Mouse (Mus musculus): ENCODE results near the gene Gm11099. TPM values are rescaled to one million over a fixed set of nuclear protein-coding genes. Genes with fewer than 3 reads are reported as not detected.

Gm11099 gene
- not detected in 2 replicates for polyA plus RNA-seq (2016; fragmentation: Nextera tagmentation; extraction: Ambion mirVana)

GRCm38 (mm10) chr2:58859134-58859533 is at the start of gene Gm11099:
Gm11099 (plus strand) TSS chr2:58859434.
- Histone ChIP-seq H3K27me3 (ENCODE audit: low read depth, poor library complexity, severe bottlenecking) (no peaks in the 10 kb centered on the region), H3K9me3 (replicated peaks) (no peaks in the 10 kb centered on the region), H3K27ac (no peak within 1 kb of the TSS), H3K36me3 (no peaks in the 10 kb centered on the region), H3K4me3 (no peak within 1 kb of the TSS), H3K4me1 (no peaks in the 10 kb centered on the region)
- no peak for DNase-seq (ENCODE audit: low spot score)
- WGBS = 92% methylated on average over 5 of the region's 5 CpGs

- Histone ChIP-seq H3K27me3 (ENCODE audit: low read depth, poor library complexity, severe bottlenecking) (no peaks in the 10 kb centered on the region), H3K4me3 (no peak overlapping the region), H3K9me3 (replicated peaks) (no peaks in the 10 kb centered on the region), H3K36me3 (no peaks in the 10 kb centered on the region), H3K4me1 (no peaks in the 10 kb centered on the region), H3K27ac (no peak overlapping the region)
- WGBS = 81% methylated on average over 2 of the region's 2 CpGs
- DNase-seq (ENCODE audit: low spot score) = no peak
Observed at GRCm38 (mm10) chr2:58812941-58813340, 46.3 kb upstream of the Gm11099 start.

GRCm38 (mm10) chr2:58828910-58829600 is 30.2 kb upstream of the Gm11099 start:
- Histone ChIP-seq H3K27ac (no peak overlapping the region), H3K4me1 (no peaks in the 10 kb centered on the region), H3K9me3 (replicated peaks) (no peaks in the 10 kb centered on the region), H3K4me3 (no peak overlapping the region), H3K36me3 (no peaks in the 10 kb centered on the region), H3K27me3 (ENCODE audit: low read depth, poor library complexity, severe bottlenecking) (no peaks in the 10 kb centered on the region)
- no peak for DNase-seq (ENCODE audit: low spot score)
- 83% methylated on average over 3 of the region's 3 CpGs for WGBS

GRCm38 (mm10) chr2:58829981-58830742 is 29.1 kb upstream of the Gm11099 start:
- no peak for DNase-seq (ENCODE audit: low spot score)

DNA sequence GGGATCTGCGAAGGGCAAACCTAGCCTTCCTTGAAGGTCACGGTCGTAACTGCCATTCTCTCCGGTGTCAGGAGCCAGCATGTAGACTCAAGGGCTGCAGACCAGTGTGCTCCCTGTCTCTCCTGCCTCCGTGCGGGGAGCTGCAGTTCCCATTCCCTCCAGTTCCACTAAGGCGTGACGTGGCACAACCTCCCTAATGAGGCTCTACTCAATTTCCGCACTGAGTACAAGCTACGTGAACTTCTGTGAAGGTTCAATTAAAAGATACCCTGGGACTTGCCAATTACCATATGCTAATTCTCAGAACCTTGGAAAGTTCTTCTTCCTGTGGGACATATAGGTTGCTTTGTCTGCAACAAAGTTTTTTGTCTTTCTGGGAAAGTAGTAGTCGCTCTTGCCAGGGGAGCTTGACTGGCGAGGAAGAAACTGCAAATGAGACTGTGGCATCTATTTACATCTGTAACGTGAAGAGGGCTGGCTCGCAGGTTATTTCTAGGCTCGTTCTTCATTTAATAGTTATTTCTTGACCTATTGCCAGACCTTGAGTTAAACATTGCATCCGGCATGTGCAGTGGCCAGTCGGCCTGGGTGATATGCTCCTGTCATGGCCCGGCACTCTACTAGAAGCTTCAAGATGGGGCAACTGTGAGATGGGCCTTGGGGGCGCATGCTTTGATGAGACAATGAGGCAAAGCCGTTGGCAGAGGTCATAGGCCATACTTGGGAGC is 26.8 kb upstream of the Gm11099 start:
- no peak overlapping the region for H3K4me3 ChIP-seq
- H3K4me1 ChIP-seq = no peaks in the 10 kb centered on the region
- H3K27ac ChIP-seq = no peak overlapping the region
- H3K36me3 ChIP-seq = no peaks in the 10 kb centered on the region
- H3K27me3 ChIP-seq (ENCODE audit: low read depth, poor library complexity, severe bottlenecking) = no peaks in the 10 kb centered on the region
- no peak for DNase-seq (ENCODE audit: low spot score)
- WGBS = 93% methylated on average over 20 of the region's 20 CpGs
- no peaks in the 10 kb centered on the region for H3K9me3 ChIP-seq (replicated peaks)

More at GRCm38 (mm10) chr2:58829981-58830742, 29.1 kb upstream of the Gm11099 start:
- Histone ChIP-seq H3K4me3 (no peak overlapping the region), H3K27me3 (ENCODE audit: low read depth, poor library complexity, severe bottlenecking) (no peaks in the 10 kb centered on the region), H3K36me3 (no peaks in the 10 kb centered on the region), H3K4me1 (no peaks in the 10 kb centered on the region), H3K9me3 (replicated peaks) (no peaks in the 10 kb centered on the region), H3K27ac (no peak overlapping the region)
- 83% methylated on average over 7 of the region's 7 CpGs for WGBS

DNA sequence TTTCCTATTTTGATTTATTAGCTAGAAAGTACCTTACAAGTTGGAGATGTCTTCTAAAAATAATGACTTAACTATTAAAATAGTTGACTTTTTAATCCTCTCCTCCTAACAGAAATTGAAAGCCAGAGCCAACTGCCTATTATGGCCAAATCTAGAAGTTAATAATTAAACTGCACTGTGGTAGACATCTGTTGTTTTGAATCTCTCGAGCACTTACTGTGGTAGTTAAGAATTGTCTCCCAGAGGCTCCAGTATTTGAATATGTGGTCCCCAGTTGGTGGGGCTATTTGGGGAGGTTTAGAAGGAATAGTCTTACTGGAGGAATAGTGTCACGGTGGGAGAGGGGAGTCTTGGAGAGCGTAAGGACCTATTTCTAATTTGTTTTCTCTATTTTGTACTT is 18.2 kb upstream of the Gm11099 start:
- Histone ChIP-seq H3K27me3 (ENCODE audit: low read depth, poor library complexity, severe bottlenecking) (no peaks in the 10 kb centered on the region), H3K4me3 (no peak overlapping the region), H3K4me1 (0 out of 2 replicates have a peak, but pooled peaks cover 2% of the 10 kb centered on the region), H3K9me3 (replicated peaks) (no peaks in the 10 kb centered on the region), H3K36me3 (no peaks in the 10 kb centered on the region), H3K27ac (no peak overlapping the region)
- 95% methylated on average over 3 of the region's 3 CpGs for WGBS
- DNase-seq (ENCODE audit: low spot score) = no peak

- DNase-seq (ENCODE audit: low spot score) = no peak
- Histone ChIP-seq H3K27ac (no peak overlapping the region), H3K9me3 (replicated peaks) (no peaks in the 10 kb centered on the region), H3K4me1 (0 out of 2 replicates have a peak, but pooled peaks cover 2% of the 10 kb centered on the region), H3K36me3 (no peaks in the 10 kb centered on the region), H3K27me3 (ENCODE audit: low read depth, poor library complexity, severe bottlenecking) (no peaks in the 10 kb centered on the region), H3K4me3 (no peak overlapping the region)
- 92% methylated on average over 4 of the region's 4 CpGs for WGBS
Observed at GRCm38 (mm10) chr2:58842443-58842842, 16.8 kb upstream of the Gm11099 start.

DNA sequence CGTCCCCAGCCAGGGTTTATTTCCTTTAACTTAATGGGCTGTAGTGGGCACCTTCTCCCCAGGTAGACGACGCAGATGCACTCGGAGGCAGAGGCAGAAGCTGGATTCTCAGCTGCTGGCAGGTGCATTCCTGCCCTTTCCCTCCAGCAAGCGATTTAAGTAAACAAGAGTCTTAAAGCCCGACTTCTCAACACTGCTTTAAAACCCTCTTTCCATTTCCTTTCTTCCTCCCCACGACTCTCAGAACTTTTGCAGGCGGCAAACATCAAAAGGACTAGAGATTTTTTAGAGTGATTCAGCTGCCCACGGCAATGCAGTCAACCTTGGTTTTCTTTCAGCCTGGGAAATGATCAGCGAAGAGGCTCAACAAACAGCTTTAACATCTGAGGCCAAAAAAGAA is 14.7 kb upstream of the Gm11099 start:
- Histone ChIP-seq H3K4me3 (no peak overlapping the region), H3K4me1 (0 out of 2 replicates have a peak, but pooled peaks cover 2% of the 10 kb centered on the region), H3K27me3 (ENCODE audit: low read depth, poor library complexity, severe bottlenecking) (no peaks in the 10 kb centered on the region), H3K36me3 (no peaks in the 10 kb centered on the region), H3K9me3 (replicated peaks) (no peaks in the 10 kb centered on the region), H3K27ac (no peak overlapping the region)
- WGBS = 28% methylated on average over 10 of the region's 10 CpGs
- no peak for DNase-seq (ENCODE audit: low spot score)

GRCm38 (mm10) chr2:58879876-58880275 is 20.6 kb downstream of the Gm11099 start:
- WGBS = 60% methylated on average over 3 of the region's 3 CpGs
- DNase-seq (ENCODE audit: low spot score) = no peak

DNA sequence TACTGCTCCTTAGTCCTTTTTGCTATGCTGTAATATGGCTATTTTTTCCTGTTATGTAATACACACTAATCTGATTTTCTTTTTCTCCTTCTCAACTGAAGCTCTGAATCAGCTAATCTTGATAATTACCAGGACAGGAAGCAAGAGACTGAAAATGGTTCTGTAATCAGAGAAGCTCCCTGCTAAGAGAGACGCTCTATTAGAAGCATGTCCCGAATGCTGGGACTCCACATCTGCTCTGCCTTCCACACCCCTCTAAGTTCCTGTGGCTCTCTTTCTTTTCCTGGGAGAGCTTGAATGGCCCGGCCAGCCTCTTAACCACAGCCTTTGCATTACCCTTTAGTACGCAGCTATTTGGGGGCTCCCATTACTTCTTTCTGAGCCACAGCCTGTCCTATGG is 45.8 kb downstream of the Gm11099 start:
- Histone ChIP-seq H3K4me1 (peaks cover 5% of the 10 kb centered on the region; the same call in 1 of the 2 replicates), H3K4me3 (no peak overlapping the region), H3K9me3 (replicated peaks) (no peaks in the 10 kb centered on the region), H3K27ac (no peak overlapping the region), H3K27me3 (ENCODE audit: low read depth, poor library complexity, severe bottlenecking) (no peaks in the 10 kb centered on the region), H3K36me3 (no peaks in the 10 kb centered on the region)
- WGBS = 68% methylated on average over 4 of the region's 4 CpGs
- no peak for DNase-seq (ENCODE audit: low spot score)

More at GRCm38 (mm10) chr2:58879876-58880275, 20.6 kb downstream of the Gm11099 start:
- no peak overlapping the region for H3K4me3 ChIP-seq
- no peaks in the 10 kb centered on the region for H3K36me3 ChIP-seq
- no peaks in the 10 kb centered on the region for H3K27me3 ChIP-seq (ENCODE audit: low read depth, poor library complexity, severe bottlenecking)
- no peaks in the 10 kb centered on the region for H3K4me1 ChIP-seq
- H3K9me3 ChIP-seq (replicated peaks) = no peaks in the 10 kb centered on the region
- H3K27ac ChIP-seq = no peak overlapping the region

DNA sequence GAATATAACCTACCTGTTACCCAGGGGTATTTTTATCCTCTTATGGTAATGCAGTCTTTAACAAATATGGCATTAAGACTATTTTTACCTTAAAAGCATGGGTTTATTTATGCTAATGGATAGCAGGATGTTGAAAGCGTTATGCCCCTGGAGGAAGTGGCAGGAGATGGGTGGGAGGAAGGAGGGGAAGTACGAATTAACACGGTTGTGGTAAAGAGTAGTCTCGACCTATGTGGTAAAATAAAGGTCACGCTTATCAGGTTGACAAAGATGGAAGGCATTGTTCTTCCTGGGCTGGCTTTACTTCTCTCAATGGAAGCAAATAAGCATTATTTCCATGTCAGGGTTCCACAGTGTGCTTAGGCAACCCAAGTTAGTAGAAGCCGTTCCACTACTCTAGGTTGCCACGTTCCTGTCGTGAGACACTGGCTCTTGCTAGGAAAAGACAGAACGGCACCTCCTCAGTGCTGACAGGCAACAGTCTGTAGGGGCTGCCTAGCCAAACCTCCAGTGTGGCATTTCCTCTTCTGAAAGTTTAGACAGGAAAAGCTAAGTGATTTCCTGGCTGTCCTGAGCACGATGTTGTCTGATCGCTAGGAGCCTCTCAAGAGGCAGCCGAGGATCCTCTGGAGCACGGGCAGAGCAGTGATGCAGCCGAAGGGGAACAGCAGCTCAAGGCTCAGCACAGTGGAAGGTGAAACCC is 47.7 kb downstream of the Gm11099 start:
- no peaks in the 10 kb centered on the region for H3K36me3 ChIP-seq
- H3K27ac ChIP-seq = no peak overlapping the region
- DNase-seq (ENCODE audit: low spot score) = no peak
- no peaks in the 10 kb centered on the region for H3K9me3 ChIP-seq (replicated peaks)
- no peaks in the 10 kb centered on the region for H3K27me3 ChIP-seq (ENCODE audit: low read depth, poor library complexity, severe bottlenecking)
- H3K4me1 ChIP-seq = peaks cover 5% of the 10 kb centered on the region; the same call in 1 of the 2 replicates
- WGBS = 64% methylated on average over 14 of the region's 14 CpGs
- no peak overlapping the region for H3K4me3 ChIP-seq

GRCm38 (mm10) chr2:58912339-58912738 is 53.1 kb downstream of the Gm11099 start:
- Histone ChIP-seq H3K36me3 (no peaks in the 10 kb centered on the region), H3K27ac (no peak overlapping the region), H3K4me3 (no peak overlapping the region), H3K9me3 (replicated peaks) (no peaks in the 10 kb centered on the region), H3K4me1 (no peaks in the 10 kb centered on the region), H3K27me3 (ENCODE audit: low read depth, poor library complexity, severe bottlenecking) (no peaks in the 10 kb centered on the region)
- 96% methylated on average over 9 of the region's 9 CpGs for WGBS
- no peak for DNase-seq (ENCODE audit: low spot score)
